18 mouse cellular contexts compared by ENCODE assay signal in genomic region chr17:34507591-34507990, GRCm38 (mm10). TPM values are rescaled to one million over a fixed set of nuclear protein-coding genes. Genes with fewer than 3 reads are reported as not detected.
"Had no signal": no experiment of that assay in that cellular context is flagged by ENCODE, and none has a peak within 500 bp of the region (broad histone marks: within the 10 kb centered on the region; RNA-seq: fewer than 3 reads in every experiment).

No protein-coding gene starts in this region.

- H3K4me3 ChIP-seq: left cerebral cortex, adult 2 months; limb, embryonic 10.5 days; liver, embryonic 15.5 days; midbrain, embryonic 13.5 days had no signal

- DNase-seq: kidney, postnatal 25 days; lung, adult 2 months; lung, postnatal 36 days; right cerebral cortex, postnatal 14 days; thymus, adult 18-20 months; thymus, postnatal 14 days had no signal

- H3K36me3 ChIP-seq: limb, embryonic 10.5 days; liver, embryonic 15.5 days; midbrain, embryonic 13.5 days had no signal

- H3K4me2 ChIP-seq: liver, embryonic 11.5 days; liver, embryonic 15.5 days; midbrain, embryonic 13.5 days had no signal

- H3K9me3 ChIP-seq: limb, embryonic 10.5 days; liver, embryonic 15.5 days; midbrain, embryonic 13.5 days had no signal

- H3K27me3 ChIP-seq: liver, embryonic 15.5 days; midbrain, embryonic 13.5 days had no signal

- ATAC-seq: lung, postnatal 0 days; midbrain, embryonic 13.5 days had no signal

- H3K27ac ChIP-seq: left cerebral cortex, adult 2 months; limb, embryonic 10.5 days; liver, embryonic 15.5 days; midbrain, embryonic 13.5 days had no signal

- H3K4me1 ChIP-seq: limb, embryonic 10.5 days; liver, embryonic 15.5 days; midbrain, embryonic 13.5 days had no signal

- H3K9ac ChIP-seq: liver, embryonic 15.5 days; midbrain, embryonic 13.5 days had no signal

RNA-seq across cellular contexts. Expression of gene Btnl6, which starts 9.6 kb away (rescaled TPM):
- total RNA-seq: layer of hippocampus, postnatal 25 days; left cerebral cortex, adult 2 months; left cerebral cortex, postnatal 14 days; megakaryocyte progenitor cell, adult 5-6 weeks; midbrain, postnatal 0 days had no signal
- polyA plus RNA-seq: limb, embryonic 10.5 days; limb, embryonic 14.5 days; liver, embryonic 11.5 days; liver, embryonic 15.5 days; lung, adult 2 months; lung, postnatal 0 days; midbrain, embryonic 13.5 days; midbrain, postnatal 0 days; neural tube, embryonic 14.5 days had no signal

RNA-seq across cellular contexts. Expression of gene Btnl4, which starts 30.5 kb away (rescaled TPM):
- total RNA-seq: layer of hippocampus, postnatal 25 days; left cerebral cortex, adult 2 months; left cerebral cortex, postnatal 14 days; megakaryocyte progenitor cell, adult 5-6 weeks; midbrain, postnatal 0 days had no signal
- polyA plus RNA-seq: limb, embryonic 10.5 days; limb, embryonic 14.5 days; liver, embryonic 11.5 days; liver, embryonic 15.5 days; lung, adult 2 months; midbrain, embryonic 13.5 days; midbrain, postnatal 0 days; neural tube, embryonic 14.5 days had no signal
